Mouse (Mus musculus): ENCODE measurements around the gene Myt1l. TPM values are rescaled to one million over a fixed set of nuclear protein-coding genes. Genes with fewer than 3 reads are reported as not detected.

Myt1l gene
- polyA plus RNA-seq, 1 experiment from 2014 or later = 3.3 TPM

GRCm38 (mm10) chr12:29823766-29824417 lies 295.7 kb downstream of the Myt1l start:
- no peak overlapping the region for H3K27ac ChIP-seq
- H3K9me3 ChIP-seq = no peaks in the 10 kb centered on the region
- DNase-seq (ENCODE audit: extremely low spot score, low spot score) = no peak
- peaks cover 14% of the 10 kb centered on the region for H3K4me1 ChIP-seq
- H3K4me3 ChIP-seq = no peak overlapping the region
- no peaks in the 10 kb centered on the region for H3K36me3 ChIP-seq (replicated peaks)
- 92% methylated on average over 10 of the region's 10 CpGs for WGBS
- H3K27me3 ChIP-seq (ENCODE audit: poor library complexity, severe bottlenecking) = no peaks in the 10 kb centered on the region

GRCm38 (mm10) chr12:29830571-29830970 lies 302.4 kb downstream of the Myt1l start:
- Histone ChIP-seq H3K9me3 (no peaks in the 10 kb centered on the region), H3K36me3 (replicated peaks) (no peaks in the 10 kb centered on the region), H3K4me1 (peaks cover 5% of the 10 kb centered on the region; the same call in 1 of the 2 replicates), H3K27me3 (ENCODE audit: poor library complexity, severe bottlenecking) (no peaks in the 10 kb centered on the region), H3K27ac (no peak overlapping the region), H3K4me3 (no peak overlapping the region)
- no peak for DNase-seq (ENCODE audit: extremely low spot score, low spot score)

GRCm38 (mm10) chr12:29831356-29831755 lies 303.2 kb downstream of the Myt1l start:
- no peak overlapping the region for H3K4me3 ChIP-seq
- WGBS = 92% methylated on average over 11 of the region's 11 CpGs
- H3K36me3 ChIP-seq (replicated peaks) = no peaks in the 10 kb centered on the region
- no peak overlapping the region for H3K27ac ChIP-seq
- no peak for DNase-seq (ENCODE audit: extremely low spot score, low spot score)
- H3K9me3 ChIP-seq = no peaks in the 10 kb centered on the region
- no peaks in the 10 kb centered on the region for H3K27me3 ChIP-seq (ENCODE audit: poor library complexity, severe bottlenecking)
- peaks cover 12% of the 10 kb centered on the region for H3K4me1 ChIP-seq

GRCm38 (mm10) chr12:29837301-29837791 lies 309.2 kb downstream of the Myt1l start:
- Histone ChIP-seq H3K27ac (no peak overlapping the region), H3K4me3 (no peak overlapping the region), H3K4me1 (peaks cover 14% of the 10 kb centered on the region), H3K9me3 (no peaks in the 10 kb centered on the region), H3K27me3 (ENCODE audit: poor library complexity, severe bottlenecking) (no peaks in the 10 kb centered on the region), H3K36me3 (replicated peaks) (no peaks in the 10 kb centered on the region)
- WGBS = 76% methylated on average over 5 of the region's 5 CpGs
- DNase-seq (ENCODE audit: extremely low spot score, low spot score) = peak; percentile 17

- H3K4me3 ChIP-seq = no peak overlapping the region
- H3K36me3 ChIP-seq (replicated peaks) = no peaks in the 10 kb centered on the region
- peaks cover 14% of the 10 kb centered on the region for H3K4me1 ChIP-seq
- H3K27me3 ChIP-seq (ENCODE audit: poor library complexity, severe bottlenecking) = no peaks in the 10 kb centered on the region
- no peak for DNase-seq (ENCODE audit: extremely low spot score, low spot score)
- H3K27ac ChIP-seq = no peak overlapping the region
- WGBS = 92% methylated on average over 7 of the region's 7 CpGs
- H3K9me3 ChIP-seq = no peaks in the 10 kb centered on the region
Observed at GRCm38 (mm10) chr12:29838421-29838820, 310.2 kb downstream of the Myt1l start.

- no peaks in the 10 kb centered on the region for H3K9me3 ChIP-seq
- no peaks in the 10 kb centered on the region for H3K36me3 ChIP-seq (replicated peaks)
Observed at GRCm38 (mm10) chr12:29849936-29850335, 321.8 kb downstream of the Myt1l start.

GRCm38 (mm10) chr12:29854151-29854585 lies 326.0 kb downstream of the Myt1l start:
- Histone ChIP-seq H3K36me3 (replicated peaks) (no peaks in the 10 kb centered on the region), H3K4me1 (no peaks in the 10 kb centered on the region), H3K4me3 (no peak overlapping the region), H3K9me3 (no peaks in the 10 kb centered on the region), H3K27ac (no peak overlapping the region), H3K27me3 (ENCODE audit: poor library complexity, severe bottlenecking) (no peaks in the 10 kb centered on the region)
- no peak for DNase-seq (ENCODE audit: extremely low spot score, low spot score)
- 92% methylated on average over 9 of the region's 9 CpGs for WGBS

More at GRCm38 (mm10) chr12:29849936-29850335, 321.8 kb downstream of the Myt1l start:
- 85% methylated on average over 3 of the region's 3 CpGs for WGBS
- Histone ChIP-seq H3K4me3 (no peak overlapping the region), H3K4me1 (no peaks in the 10 kb centered on the region), H3K27me3 (ENCODE audit: poor library complexity, severe bottlenecking) (no peaks in the 10 kb centered on the region), H3K27ac (no peak overlapping the region)
- DNase-seq (ENCODE audit: extremely low spot score, low spot score) = no peak

- whole genome bisulfite sequencing = 35% methylated on average over 5 of the region's 5 CpGs
- H3K4me3 ChIP-seq = no peak overlapping the region
- DNase-seq (ENCODE audit: extremely low spot score, low spot score) = peak; percentile 45
- H3K27me3 ChIP-seq (ENCODE audit: poor library complexity, severe bottlenecking) = no peaks in the 10 kb centered on the region
- no peak overlapping the region for H3K27ac ChIP-seq
- H3K4me1 ChIP-seq = no peaks in the 10 kb centered on the region
- H3K36me3 ChIP-seq (replicated peaks) = no peaks in the 10 kb centered on the region
- H3K9me3 ChIP-seq = no peaks in the 10 kb centered on the region
Observed at GRCm38 (mm10) chr12:29855007-29855406, 326.8 kb downstream of the Myt1l start.

- no peaks in the 10 kb centered on the region for H3K4me1 ChIP-seq
- no peak overlapping the region for H3K4me3 ChIP-seq
- no peaks in the 10 kb centered on the region for H3K36me3 ChIP-seq (replicated peaks)
- DNase-seq (ENCODE audit: extremely low spot score, low spot score) = no peak
- WGBS = 35% methylated on average over 2 of the region's 2 CpGs
- no peaks in the 10 kb centered on the region for H3K9me3 ChIP-seq
- H3K27me3 ChIP-seq (ENCODE audit: poor library complexity, severe bottlenecking) = no peaks in the 10 kb centered on the region
- no peak overlapping the region for H3K27ac ChIP-seq
Observed at GRCm38 (mm10) chr12:29860986-29861385, 332.8 kb downstream of the Myt1l start.

- H3K27me3 ChIP-seq (ENCODE audit: poor library complexity, severe bottlenecking) = no peaks in the 10 kb centered on the region
- 91% methylated on average over 4 of the region's 4 CpGs for WGBS
Observed at GRCm38 (mm10) chr12:29868295-29868694, 340.1 kb downstream of the Myt1l start.

GRCm38 (mm10) chr12:29868781-29869180 lies 340.6 kb downstream of the Myt1l start:
- Histone ChIP-seq H3K4me1 (peaks cover 20% of the 10 kb centered on the region), H3K9me3 (no peaks in the 10 kb centered on the region), H3K4me3 (no peak overlapping the region), H3K27ac (no peak overlapping the region), H3K36me3 (replicated peaks) (no peaks in the 10 kb centered on the region), H3K27me3 (ENCODE audit: poor library complexity, severe bottlenecking) (no peaks in the 10 kb centered on the region)
- 90% methylated on average over 9 of the region's 9 CpGs for WGBS
- DNase-seq (ENCODE audit: extremely low spot score, low spot score) = no peak

More at GRCm38 (mm10) chr12:29868295-29868694, 340.1 kb downstream of the Myt1l start:
- Histone ChIP-seq H3K27ac (no peak overlapping the region), H3K36me3 (replicated peaks) (no peaks in the 10 kb centered on the region), H3K9me3 (no peaks in the 10 kb centered on the region), H3K4me1 (peaks cover 19% of the 10 kb centered on the region), H3K4me3 (no peak overlapping the region)
- no peak for DNase-seq (ENCODE audit: extremely low spot score, low spot score)

GRCm38 (mm10) chr12:29872156-29872815 lies 344.1 kb downstream of the Myt1l start:
- 31% methylated on average over 7 of the region's 7 CpGs for WGBS
- Histone ChIP-seq H3K9me3 (no peaks in the 10 kb centered on the region), H3K27ac (peak overlapping the region; percentile 83), H3K36me3 (replicated peaks) (no peaks in the 10 kb centered on the region), H3K4me3 (no peak overlapping the region), H3K27me3 (ENCODE audit: poor library complexity, severe bottlenecking) (no peaks in the 10 kb centered on the region), H3K4me1 (peaks cover 20% of the 10 kb centered on the region)
- peak; percentile 82 for DNase-seq (ENCODE audit: extremely low spot score, low spot score)

GRCm38 (mm10) chr12:29873281-29873772 lies 345.1 kb downstream of the Myt1l start:
- no peaks in the 10 kb centered on the region for H3K9me3 ChIP-seq
- peak overlapping the region; percentile 45; the same call in 1 of the 2 replicates for H3K27ac ChIP-seq
- peaks cover 20% of the 10 kb centered on the region for H3K4me1 ChIP-seq
- WGBS = 69% methylated on average over 1 of the region's 1 CpGs
- H3K4me3 ChIP-seq = no peak overlapping the region
- no peaks in the 10 kb centered on the region for H3K36me3 ChIP-seq (replicated peaks)
- DNase-seq (ENCODE audit: extremely low spot score, low spot score) = no peak
- H3K27me3 ChIP-seq (ENCODE audit: poor library complexity, severe bottlenecking) = no peaks in the 10 kb centered on the region
